Mouse (Mus musculus) heart, postnatal 0 days (tissue): Measurements from ENCODE around the gene Esrp2. TPM values are rescaled to one million over a fixed set of nuclear protein-coding genes. Genes with fewer than 3 reads are reported as not detected.

ENCODE experiments used
- ATAC-seq: fragments of 200-750 bp; cut with Nextera tagmentation; 2 replicates; pipeline ENCODE4 v1.8.0; 2017; ENCODE audit warnings: low read depth, moderate number of reproducible peaks, moderate library complexity; ENCODE audit not compliant: insufficient read depth
- DNase-seq: peaks from one replicate; pipeline ENCODE4 v3.0.0-alpha.2; 2016; ENCODE audit warnings: low spot score
- H3K27ac ChIP-seq: fragments of 300-500 bp; sonication (generic); 2 replicates; pipeline ENCODE4 v1.5.1; 2014; ENCODE audit warnings: low read depth, mild to moderate bottlenecking
- H3K27me3 ChIP-seq: fragments of 300-500 bp; sonication (generic); 2 replicates; pipeline ENCODE4 v1.6.1; 2014; ENCODE audit warnings: low read length, mixed read lengths; ENCODE audit not compliant: control insufficient read depth, insufficient read depth
- H3K36me3 ChIP-seq: fragments of 300-500 bp; sonication (generic); replicated peaks from 2 replicates; pipeline ENCODE4 v1.6.1; 2014; ENCODE audit warnings: low read length, mixed read lengths; ENCODE audit not compliant: control insufficient read depth, insufficient read depth
- H3K4me1 ChIP-seq: fragments of 300-500 bp; sonication (generic); 2 replicates; pipeline ENCODE4 v1.6.1; 2014; ENCODE audit warnings: antibody characterized with exemption; ENCODE audit not compliant: control insufficient read depth, insufficient read depth
- H3K4me2 ChIP-seq: fragments of 300-500 bp; sonication (generic); 2 replicates; pipeline ENCODE4 v1.6.1; 2014; ENCODE audit warnings: low read depth, mild to moderate bottlenecking, low read length, moderate library complexity
- H3K4me3 ChIP-seq: fragments of 300-500 bp; sonication (generic); 2 replicates; pipeline ENCODE4 v1.5.1; 2014; ENCODE audit warnings: low read depth, low read length
- H3K9ac ChIP-seq: fragments of 300-500 bp; sonication (generic); replicated peaks from 2 replicates; pipeline ENCODE4 v1.6.1; 2014; ENCODE audit warnings: low read depth, low read length, mixed read lengths
- H3K9me3 ChIP-seq: fragments of 300-500 bp; sonication (generic); replicated peaks from 2 replicates; pipeline ENCODE4 v1.6.1; 2016; ENCODE audit warnings: low read length; ENCODE audit not compliant: control insufficient read depth
- CTCF ChIP-seq: IDR thresholded peaks from 2 replicates; pipeline ENCODE4 v1.5.1; 2016; ENCODE audit warnings: antibody characterized with exemption, control low read depth, low read depth
- EP300 ChIP-seq: IDR thresholded peaks from 2 replicates; pipeline ENCODE4 v1.6.1; 2016; ENCODE audit warnings: antibody characterized with exemption, low read depth
- WGBS: fragments of 180-500 bp; shearing (Covaris S2); extraction: QIAGEN DNeasy Blood & Tissue Kit; methylation state at CpG from one replicate; pipeline ENCODE4 v1.1.7; 2014; 5-methylcytosine and 5-hydroxymethylcytosine counted together
- polyA plus RNA-seq: library from polyadenylated mRNA; unstranded; fragments of >200 nt; fragmentation: Nextera tagmentation; extraction: Ambion mirVana; gene quantifications from 2 replicates; pipeline ENCODE4 v1.2.1, GENCODE M21; 2015
- total RNA-seq: library from RNA; depleted of rRNA; stranded (reverse); fragments of >200 nt; gene quantifications from 2 replicates; pipeline ENCODE4 v1.2.3, GENCODE M21; 2014; ENCODE audit warnings: low replicate concordance

Esrp2 gene
- total and polyA plus RNA-seq, 2 experiments from 2014 or later: 0.31 to 10.6 TPM

DNA sequence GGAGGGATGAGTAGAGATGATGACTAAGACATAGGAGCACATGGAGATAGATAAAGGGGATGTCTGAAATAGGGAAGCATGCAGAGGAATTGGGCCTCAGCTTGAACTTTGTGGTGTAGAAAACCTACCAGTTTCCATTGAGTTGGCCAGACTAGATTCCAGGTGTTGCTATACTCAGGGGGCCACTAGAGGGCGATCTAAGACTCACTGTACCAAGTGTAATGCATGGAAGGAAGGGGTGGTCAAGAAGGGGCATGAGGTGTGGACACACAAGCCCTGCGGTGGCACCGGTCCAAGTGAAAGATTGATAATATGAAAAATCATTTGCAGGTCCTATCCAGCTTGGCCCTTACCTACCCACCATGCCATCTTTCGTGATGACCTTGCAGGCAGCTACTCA is 28.7 kb upstream of the Esrp2 start:
- Histone ChIP-seq H3K36me3 (peaks cover 29% of the 10 kb centered on the region), H3K4me1 (peaks cover 8% of the 10 kb centered on the region; the same call in 1 of the 2 replicates), H3K27ac (no peak overlapping the region), H3K4me3 (no peak overlapping the region), H3K4me2 (no peak overlapping the region), H3K27me3 (no peaks in the 10 kb centered on the region), H3K9me3 (no peaks in the 10 kb centered on the region), H3K9ac (no peak overlapping the region)
- ATAC-seq (no peak), DNase-seq (peak; percentile 41)
- TF ChIP-seq CTCF (peak; percentile 77), EP300 (no peak)
- 36% methylated on average over 4 of the region's 4 CpGs for WGBS

DNA sequence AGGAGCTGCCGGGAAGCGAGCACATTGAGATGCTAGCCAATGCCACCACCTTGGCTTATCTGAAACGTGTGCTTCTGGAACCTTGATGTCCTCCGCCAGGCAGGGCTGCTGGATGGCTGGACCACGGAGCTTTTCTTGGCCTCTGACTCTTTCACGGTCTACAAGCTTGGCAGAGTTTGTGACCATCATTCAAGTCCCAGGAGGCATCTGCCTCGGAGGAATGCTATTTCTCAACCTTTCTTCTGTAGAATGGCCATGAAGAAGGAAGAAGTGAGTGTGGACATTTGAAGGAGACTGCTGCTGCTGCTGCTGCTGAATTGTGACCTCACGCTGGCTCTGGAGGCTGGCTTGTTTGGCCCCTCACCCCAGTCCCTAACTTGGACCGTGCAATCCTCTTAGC is 26.5 kb upstream of the Esrp2 start:
- no peaks in the 10 kb centered on the region for H3K9me3 ChIP-seq
- no peaks in the 10 kb centered on the region for H3K27me3 ChIP-seq

DNA sequence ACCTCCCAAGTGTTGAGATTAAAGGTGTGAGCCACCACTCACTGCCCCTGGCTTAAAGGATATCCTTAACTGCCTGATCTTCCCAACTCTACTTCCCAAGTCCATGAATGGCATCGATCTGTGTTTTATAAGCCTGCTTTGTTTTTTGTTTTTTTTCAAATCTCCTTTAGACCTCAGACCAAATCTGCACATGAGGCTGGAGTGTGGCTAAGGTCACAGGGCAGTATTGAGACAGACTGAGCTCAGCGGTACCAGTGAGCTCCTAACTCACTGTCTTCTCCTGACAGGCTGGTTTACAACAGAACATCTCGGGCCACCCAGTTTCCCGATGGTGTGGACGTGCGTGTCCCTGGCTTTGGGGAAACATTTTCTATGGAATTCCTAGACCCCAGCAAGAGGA is 23.1 kb upstream of the Esrp2 start:
- Histone ChIP-seq H3K9me3 (no peaks in the 10 kb centered on the region), H3K4me3 (no peak overlapping the region), H3K4me1 (no peaks in the 10 kb centered on the region), H3K36me3 (peaks cover 38% of the 10 kb centered on the region), H3K9ac (no peak overlapping the region), H3K27ac (no peak overlapping the region), H3K4me2 (no peak overlapping the region), H3K27me3 (no peaks in the 10 kb centered on the region)
- TF ChIP-seq EP300 (no peak), CTCF (no peak)
- DNase-seq (no peak), ATAC-seq (no peak)
- WGBS: 91% methylated on average over 6 of the region's 6 CpGs

More for the DNA sequence above, 26.5 kb upstream of the Esrp2 start:
- Histone ChIP-seq H3K27ac (no peak overlapping the region), H3K36me3 (peaks cover 34% of the 10 kb centered on the region), H3K4me2 (no peak overlapping the region), H3K4me1 (peaks cover 8% of the 10 kb centered on the region; the same call in 1 of the 2 replicates), H3K9ac (no peak overlapping the region), H3K4me3 (no peak overlapping the region)
- no peak for TF ChIP-seq CTCF
- TF ChIP-seq EP300: no peak
- 69% methylated on average over 9 of the region's 9 CpGs for WGBS
- DNase-seq (no peak), ATAC-seq (no peak)

DNA sequence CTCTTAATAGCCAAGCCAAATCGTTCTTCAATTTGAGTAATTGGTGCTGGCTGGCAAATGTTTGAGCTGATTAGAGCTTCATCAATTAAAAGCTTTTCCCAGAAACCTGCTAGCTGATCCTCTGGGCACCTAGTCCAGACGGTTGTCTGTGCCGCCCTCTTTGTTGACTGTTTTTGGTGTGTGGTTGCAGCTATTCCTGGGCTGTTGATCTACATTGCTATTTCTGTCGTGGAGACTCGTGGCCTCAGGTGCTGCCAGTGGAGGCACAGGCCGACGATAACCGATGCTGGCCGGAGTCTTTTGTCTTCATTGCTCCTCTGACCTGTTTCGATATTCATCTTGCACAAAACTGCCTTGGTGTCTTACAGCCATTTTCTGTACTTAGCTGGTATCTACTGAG is 21.6 kb upstream of the Esrp2 start:
- Histone ChIP-seq H3K36me3 (peaks cover 31% of the 10 kb centered on the region), H3K9ac (no peak overlapping the region), H3K27ac (no peak overlapping the region), H3K9me3 (no peaks in the 10 kb centered on the region), H3K4me2 (no peak overlapping the region), H3K4me3 (no peak overlapping the region), H3K27me3 (no peaks in the 10 kb centered on the region), H3K4me1 (no peaks in the 10 kb centered on the region)
- 60% methylated on average over 10 of the region's 10 CpGs for WGBS
- TF ChIP-seq EP300 (no peak), CTCF (no peak)
- ATAC-seq: peak; percentile 57; the same call in 1 of the 2 replicates
- DNase-seq: no peak

- no peak for DNase-seq
- no peak overlapping the region for H3K9ac ChIP-seq
- H3K9me3 ChIP-seq: no peaks in the 10 kb centered on the region
- no peaks in the 10 kb centered on the region for H3K27me3 ChIP-seq
- no peak for ATAC-seq
- WGBS: 88% methylated on average over 1 of the region's 1 CpGs
- H3K4me1 ChIP-seq: no peaks in the 10 kb centered on the region
- no peak for TF ChIP-seq CTCF
- no peak overlapping the region for H3K27ac ChIP-seq
- peaks cover 21% of the 10 kb centered on the region for H3K36me3 ChIP-seq
- H3K4me3 ChIP-seq: no peak overlapping the region
- no peak overlapping the region for H3K4me2 ChIP-seq
These were observed 20.6 kb upstream of the Esrp2 start for GRCm38 (mm10) chr8:106157419-106157818.

GRCm38 (mm10) chr8:106152876-106153275 is 16.1 kb upstream of the Esrp2 start:
- Histone ChIP-seq H3K4me1 (peaks cover 8% of the 10 kb centered on the region), H3K27ac (no peak overlapping the region), H3K9ac (no peak overlapping the region), H3K27me3 (no peaks in the 10 kb centered on the region), H3K4me2 (no peak overlapping the region), H3K36me3 (peaks cover 4% of the 10 kb centered on the region), H3K9me3 (no peaks in the 10 kb centered on the region), H3K4me3 (no peak overlapping the region)
- ATAC-seq (no peak), DNase-seq (no peak)
- TF ChIP-seq EP300 (no peak), CTCF (no peak)
- 30% methylated on average over 4 of the region's 4 CpGs for WGBS
